Mouse (Mus musculus): ENCODE results near the gene Wfikkn2.

The Wfikkn2 gene

DNA sequence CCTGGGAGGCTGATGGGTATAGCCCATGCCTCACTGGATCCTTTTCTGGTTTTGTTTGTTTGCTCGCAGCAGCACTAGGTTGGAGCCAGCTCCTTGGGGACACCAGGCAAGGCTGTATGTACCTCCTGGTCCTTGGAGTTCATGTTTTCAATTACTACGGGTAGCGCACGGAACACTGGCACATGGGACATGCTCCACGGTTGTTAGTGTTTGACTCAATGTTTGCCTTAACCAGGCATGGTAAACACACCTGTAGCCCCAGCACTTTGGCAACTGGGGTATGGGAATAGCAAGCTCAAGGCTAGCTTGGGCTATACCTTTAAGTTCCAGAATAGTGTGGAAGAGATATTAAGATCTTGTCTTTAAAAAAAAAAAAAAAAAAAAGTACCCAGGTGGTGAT lies 55.1 kb downstream of the Wfikkn2 start:
- DNase-seq (ENCODE audit: low spot score) = no peak

DNA sequence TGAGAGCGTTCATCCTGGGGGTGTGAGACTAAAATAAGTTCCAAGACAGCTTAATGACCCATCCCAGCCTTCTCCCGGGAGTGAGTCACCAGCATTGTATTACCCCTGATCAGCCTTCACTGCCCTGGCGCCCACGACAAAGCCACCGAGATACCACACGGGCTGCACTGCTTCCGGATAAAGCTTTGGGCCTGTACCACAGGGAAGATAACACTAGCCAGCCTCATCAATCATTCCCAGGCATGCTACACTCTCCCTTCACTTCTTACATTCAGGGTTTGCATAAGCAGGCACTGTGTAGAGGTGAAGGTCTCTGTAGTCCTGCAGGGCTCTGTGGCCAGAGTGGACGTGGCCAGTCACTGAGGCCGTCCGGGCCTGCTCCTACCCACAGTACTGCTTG lies 56.2 kb downstream of the Wfikkn2 start:
- DNase-seq (ENCODE audit: low spot score) = peak; percentile 19

All from embryo, embryonic 10.5 days (tissue).